Mouse (Mus musculus) midbrain, embryonic 10.5 days (tissue): ENCODE results near the gene Pdlim5. TPM values are rescaled to one million over a fixed set of nuclear protein-coding genes. Genes with fewer than 3 reads are reported as not detected.
A peak's percentile ranks its signal among the peaks of the same experiment; 100 is the strongest.

Source experiments
- DNase-seq: peaks from one replicate; pipeline ENCODE4 v3.0.0-alpha.2; 2017; ENCODE audit warnings: low spot score
- H3K27ac ChIP-seq: fragments of 300-500 bp; sonication (generic); replicated peaks from 2 replicates; pipeline ENCODE4 v1.5.1; 2016; ENCODE audit warnings: mild to moderate bottlenecking
- H3K27me3 ChIP-seq: fragments of 300-500 bp; sonication (generic); 2 replicates; pipeline ENCODE4 v1.6.1; 2016; ENCODE audit warnings: low read depth, mild to moderate bottlenecking; ENCODE audit not compliant: poor library complexity, severe bottlenecking
- H3K36me3 ChIP-seq: fragments of 300-500 bp; sonication (generic); 2 replicates; pipeline ENCODE4 v1.6.1; 2016; ENCODE audit warnings: mild to moderate bottlenecking, moderate library complexity
- H3K4me1 ChIP-seq: fragments of 300-500 bp; sonication (generic); 2 replicates; pipeline ENCODE4 v1.6.1; 2016
- H3K4me3 ChIP-seq: fragments of 300-500 bp; sonication (generic); 2 replicates; pipeline ENCODE4 v1.5.1; 2016; ENCODE audit warnings: mild to moderate bottlenecking, moderate library complexity
- H3K9me3 ChIP-seq: fragments of 300-500 bp; sonication (generic); replicated peaks from 2 replicates; pipeline ENCODE4 v1.6.1; 2016; ENCODE audit warnings: mild to moderate bottlenecking
- WGBS: fragments of 180-500 bp; shearing (Covaris S2); methylation state at CpG from one replicate; pipeline ENCODE4 v1.1.7; 2016; 5-methylcytosine and 5-hydroxymethylcytosine counted together
- polyA plus RNA-seq: library from polyadenylated mRNA; unstranded; fragments of >200 nt; fragmentation: Nextera tagmentation; extraction: Ambion mirVana; gene quantifications from 2 replicates; pipeline ENCODE4 v1.2.1, GENCODE M21; 2016

The Pdlim5 gene
- polyA plus RNA-seq, 1 experiment from 2014 or later: 20.2 TPM

DNA sequence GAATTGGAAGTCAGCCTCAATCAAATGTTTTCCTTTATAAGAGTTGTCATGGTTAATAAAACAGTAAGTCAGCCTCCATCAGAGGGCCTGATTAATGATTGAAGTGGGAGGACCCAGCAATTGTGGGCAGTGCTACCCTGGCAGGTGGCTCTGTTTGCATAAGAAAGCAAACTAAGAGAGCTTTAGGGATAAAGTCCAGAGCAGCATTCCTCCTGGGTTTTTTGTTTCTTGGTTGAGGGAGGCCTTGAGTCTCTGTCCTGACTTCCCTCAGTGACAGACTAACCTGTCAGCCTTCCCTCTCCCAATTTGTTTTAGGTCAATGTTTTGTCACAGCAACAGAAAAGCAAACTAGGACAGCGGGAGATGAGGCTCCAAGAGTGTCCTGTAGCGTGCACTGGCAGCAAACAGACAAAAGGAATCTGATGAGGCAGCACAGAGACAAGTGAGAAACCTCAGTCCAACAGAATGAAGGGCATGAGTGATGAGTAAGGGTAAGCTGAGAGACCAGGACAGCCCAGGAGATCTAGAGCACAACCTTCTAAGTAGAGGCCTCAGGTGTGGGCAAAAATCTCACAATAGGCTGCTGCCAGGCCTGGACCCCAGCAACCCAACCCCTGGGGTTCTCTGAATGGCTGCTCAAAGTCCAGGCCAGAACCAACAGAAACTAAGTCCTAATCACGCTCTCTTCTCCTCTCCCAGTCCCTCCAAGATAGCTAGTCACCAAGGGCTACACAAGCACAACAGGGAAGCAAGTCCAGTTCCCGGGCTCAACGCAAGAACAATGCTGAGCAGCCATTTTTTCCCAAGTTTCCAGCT is 46.5 kb downstream of the Pdlim5 start:
- H3K9me3 ChIP-seq: no peaks in the 10 kb centered on the region
- H3K36me3 ChIP-seq: 0 out of 2 replicates have a peak, but pooled peaks cover 6% of the 10 kb centered on the region
- no peak overlapping the region for H3K4me3 ChIP-seq
- H3K27ac ChIP-seq: 0 out of 2 replicates have a peak overlapping the region, but pooled peaks have one; percentile 39
- DNase-seq: no peak
- peaks cover 8% of the 10 kb centered on the region; the same call in 1 of the 2 replicates for H3K4me1 ChIP-seq
- H3K27me3 ChIP-seq: no peaks in the 10 kb centered on the region
- 67% methylated on average over 5 of the region's 5 CpGs for WGBS

DNA sequence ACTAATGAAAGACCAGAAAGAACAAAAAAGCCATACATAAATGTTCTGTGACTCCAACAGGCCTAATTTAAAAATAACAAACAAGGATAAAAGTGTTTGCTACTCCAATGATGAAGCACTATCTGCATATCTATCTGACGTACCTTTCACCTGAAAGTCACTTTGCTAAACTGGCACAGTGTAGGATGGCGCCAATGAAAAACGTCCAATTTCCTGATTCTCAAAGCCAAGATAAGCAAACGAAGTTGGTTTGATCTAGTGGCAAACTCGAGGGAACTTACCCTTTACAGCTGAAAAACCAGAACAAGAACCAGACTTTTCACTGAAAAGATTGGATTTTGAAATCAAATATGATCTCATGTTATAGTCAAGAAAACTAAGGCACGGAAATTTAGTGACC is 49.2 kb downstream of the Pdlim5 start:
- no peak for DNase-seq
- Histone ChIP-seq H3K27me3 (no peaks in the 10 kb centered on the region), H3K4me3 (no peak overlapping the region), H3K36me3 (0 out of 2 replicates have a peak, but pooled peaks cover 6% of the 10 kb centered on the region), H3K9me3 (no peaks in the 10 kb centered on the region), H3K27ac (no peak overlapping the region), H3K4me1 (peaks cover 8% of the 10 kb centered on the region; the same call in 1 of the 2 replicates)
- 82% methylated on average over 6 of the region's 6 CpGs for WGBS

DNA sequence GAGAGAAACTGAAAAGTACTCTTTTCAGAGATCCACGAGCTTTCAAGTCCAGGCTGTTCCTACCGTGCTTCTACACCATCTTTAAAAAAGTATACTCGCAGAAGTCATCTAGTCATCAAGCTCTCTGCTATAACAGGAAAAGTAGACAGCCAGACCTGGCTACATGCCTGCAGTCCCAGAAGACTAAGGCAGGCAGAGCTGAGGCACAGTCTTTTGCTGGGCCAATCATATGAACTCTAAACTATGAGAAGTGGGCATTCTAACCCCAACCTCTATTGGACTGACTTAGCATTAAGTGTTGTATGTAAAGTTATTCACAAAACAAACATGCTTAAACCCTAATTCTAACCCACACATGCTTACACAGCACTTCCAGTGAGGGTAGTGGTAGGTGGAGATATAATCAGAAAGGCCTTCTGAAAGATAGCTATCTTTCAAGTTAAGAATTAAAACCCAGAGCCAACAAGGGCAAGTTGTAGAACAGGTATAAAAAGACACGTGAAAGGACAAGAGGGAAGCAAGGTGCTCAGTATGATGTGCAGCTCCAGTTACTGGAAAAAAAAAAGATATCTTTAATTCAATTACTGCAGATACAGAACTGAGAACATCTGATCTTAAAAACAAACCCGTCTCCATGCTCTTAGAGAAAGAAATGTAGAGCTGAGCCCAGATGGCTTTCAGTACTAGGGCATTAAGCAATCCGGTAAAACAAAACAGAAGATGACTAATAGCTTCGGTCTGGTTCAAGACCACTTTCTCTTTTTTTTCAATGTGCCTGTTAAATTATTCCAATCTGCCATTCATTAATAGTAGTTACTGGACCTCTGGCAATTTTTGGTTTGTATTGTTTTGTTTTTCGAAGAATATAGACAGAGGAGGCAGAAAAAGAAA is 50.0 kb downstream of the Pdlim5 start:
- Histone ChIP-seq H3K27me3 (no peaks in the 10 kb centered on the region), H3K9me3 (no peaks in the 10 kb centered on the region), H3K36me3 (0 out of 2 replicates have a peak, but pooled peaks cover 6% of the 10 kb centered on the region), H3K4me3 (no peak overlapping the region), H3K4me1 (peaks cover 8% of the 10 kb centered on the region; the same call in 1 of the 2 replicates), H3K27ac (no peak overlapping the region)
- WGBS: 88% methylated on average over 8 of the region's 8 CpGs
- DNase-seq: no peak

DNA sequence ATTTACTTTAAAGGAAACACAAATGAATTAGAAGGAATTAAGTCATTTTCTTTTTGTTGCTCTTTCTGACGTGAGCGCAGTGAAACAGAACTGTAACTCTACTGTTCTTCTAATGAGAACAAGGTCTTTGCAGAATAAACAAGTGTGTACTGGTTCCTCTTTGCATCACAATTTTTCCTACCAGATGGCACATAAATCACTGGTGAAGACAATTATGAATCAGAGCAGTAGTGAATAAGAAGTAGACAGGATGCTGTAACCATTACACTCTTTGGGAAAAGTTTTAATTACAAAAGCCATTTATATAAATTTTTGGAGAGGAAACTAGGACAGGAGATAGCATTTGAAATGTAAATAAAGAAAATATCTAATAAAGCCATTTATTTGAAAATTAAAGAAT is 51.7 kb downstream of the Pdlim5 start:
- Histone ChIP-seq H3K4me3 (no peak overlapping the region), H3K4me1 (peaks cover 2% of the 10 kb centered on the region; the same call in 1 of the 2 replicates), H3K9me3 (no peaks in the 10 kb centered on the region), H3K36me3 (0 out of 2 replicates have a peak, but pooled peaks cover 4% of the 10 kb centered on the region), H3K27me3 (no peaks in the 10 kb centered on the region), H3K27ac (no peak overlapping the region)
- no peak for DNase-seq
- 96% methylated on average over 2 of the region's 2 CpGs for whole genome bisulfite sequencing

DNA sequence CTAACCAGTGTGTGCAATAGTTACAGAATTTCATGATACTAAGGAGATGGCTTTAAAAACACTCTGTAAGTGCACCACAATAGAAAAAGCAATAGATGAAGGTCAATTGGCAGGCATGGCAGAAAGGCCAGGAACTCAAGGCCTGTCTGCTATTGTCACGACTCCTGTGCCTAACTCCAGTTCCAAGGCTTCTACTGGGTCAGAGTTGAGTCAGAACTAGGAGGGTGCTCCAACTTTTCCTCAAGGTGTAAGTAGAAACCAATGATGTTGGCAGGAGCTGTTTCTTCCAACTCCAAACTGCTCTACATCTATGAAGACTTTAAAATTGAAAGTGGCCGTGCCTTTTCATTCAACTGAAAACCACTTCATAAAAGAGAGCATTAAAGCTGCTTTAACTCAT is 54.8 kb downstream of the Pdlim5 start:
- Histone ChIP-seq H3K4me3 (no peak overlapping the region), H3K27ac (no peak overlapping the region), H3K36me3 (no peaks in the 10 kb centered on the region), H3K4me1 (no peaks in the 10 kb centered on the region), H3K27me3 (no peaks in the 10 kb centered on the region), H3K9me3 (no peaks in the 10 kb centered on the region)
- 76% methylated on average over 2 of the region's 2 CpGs for WGBS
- DNase-seq: no peak

DNA sequence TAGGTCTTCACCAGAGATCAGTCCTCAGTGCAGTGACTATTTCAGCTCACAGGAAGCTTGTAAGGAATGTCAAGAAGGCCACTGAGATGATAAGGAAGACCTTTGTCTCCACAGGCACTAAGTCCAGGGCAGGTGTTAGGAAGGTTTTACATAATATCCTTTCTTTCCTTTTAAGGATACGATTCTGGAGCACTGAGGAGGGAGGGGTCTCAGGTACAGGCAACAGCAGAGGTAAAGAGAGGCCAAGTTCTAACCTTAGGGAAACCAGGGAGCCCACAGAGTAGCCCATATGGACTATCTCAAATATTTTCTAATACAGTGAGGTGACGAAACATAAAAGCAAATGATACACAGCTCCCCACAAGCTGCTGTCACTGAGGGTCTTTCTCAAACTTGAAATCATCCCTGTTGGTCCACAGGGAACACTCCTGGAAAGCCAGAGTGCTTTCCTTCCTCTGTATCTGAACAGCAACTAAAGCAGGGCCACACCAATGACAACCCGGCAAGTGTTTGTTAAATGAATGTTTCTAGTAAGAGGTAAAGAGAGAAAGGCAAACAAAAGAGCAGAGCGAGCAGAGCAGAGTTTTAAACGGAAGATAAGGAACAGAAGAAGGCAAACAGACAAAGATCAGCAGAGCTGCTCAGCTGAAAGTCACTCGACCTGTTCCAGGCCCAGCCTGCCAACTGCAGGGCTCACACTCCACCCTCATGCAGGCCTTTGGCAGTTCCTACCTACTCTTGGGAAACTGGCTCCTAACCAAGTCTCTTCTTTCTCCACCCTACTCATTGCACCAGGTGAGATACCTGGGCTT is 55.9 kb downstream of the Pdlim5 start:
- H3K36me3 ChIP-seq: no peaks in the 10 kb centered on the region
- H3K4me3 ChIP-seq: no peak overlapping the region
- no peak for DNase-seq
- H3K27me3 ChIP-seq: no peaks in the 10 kb centered on the region
- 75% methylated on average over 6 of the region's 6 CpGs for WGBS
- H3K9me3 ChIP-seq: no peaks in the 10 kb centered on the region
- H3K27ac ChIP-seq: no peak overlapping the region
- H3K4me1 ChIP-seq: no peaks in the 10 kb centered on the region

DNA sequence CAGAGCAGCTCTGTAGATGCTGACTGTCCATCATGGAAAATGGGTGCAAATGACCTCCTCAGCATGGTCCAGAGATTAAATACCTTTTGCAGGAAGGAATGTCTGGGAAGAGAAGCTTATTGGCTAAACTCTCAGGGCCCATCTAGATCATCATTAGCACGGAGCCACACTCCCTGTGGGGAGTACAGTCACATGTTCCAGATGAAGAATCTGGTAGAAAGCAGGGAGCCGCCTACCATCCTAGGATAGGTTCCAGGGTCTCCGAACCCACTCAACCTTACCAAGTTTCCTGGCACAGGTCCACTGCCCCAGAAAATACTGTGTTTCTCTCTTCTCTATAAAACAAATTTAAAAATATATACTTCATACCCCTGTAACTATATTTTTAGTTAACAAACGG is 57.4 kb downstream of the Pdlim5 start:
- DNase-seq: no peak
- no peaks in the 10 kb centered on the region for H3K9me3 ChIP-seq
- no peaks in the 10 kb centered on the region for H3K4me1 ChIP-seq
- no peak overlapping the region for H3K4me3 ChIP-seq
- H3K36me3 ChIP-seq: no peaks in the 10 kb centered on the region
- WGBS: 85% methylated on average over 4 of the region's 4 CpGs
- H3K27ac ChIP-seq: no peak overlapping the region
- no peaks in the 10 kb centered on the region for H3K27me3 ChIP-seq

DNA sequence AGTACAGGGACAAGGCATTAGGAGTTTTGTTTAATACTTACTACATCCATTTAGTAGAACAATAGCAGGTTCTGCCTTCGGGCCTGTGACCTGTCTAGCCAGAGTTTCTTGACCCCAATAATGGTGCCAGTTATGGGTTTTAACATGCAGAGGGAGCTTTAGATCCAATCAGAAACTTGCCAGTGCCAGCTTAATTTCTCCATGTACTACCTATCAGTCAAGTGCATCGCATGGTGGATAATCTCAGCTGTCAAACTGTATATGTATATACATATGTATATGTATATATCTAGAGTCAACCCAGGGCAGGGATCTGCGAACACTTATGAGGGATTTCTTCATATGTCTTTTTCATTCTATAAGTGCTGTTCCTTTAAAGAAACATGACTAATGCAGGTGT is 61.0 kb downstream of the Pdlim5 start:
- 92% methylated on average over 3 of the region's 3 CpGs for WGBS
- Histone ChIP-seq H3K4me1 (no peaks in the 10 kb centered on the region), H3K27me3 (no peaks in the 10 kb centered on the region), H3K36me3 (no peaks in the 10 kb centered on the region), H3K9me3 (no peaks in the 10 kb centered on the region), H3K4me3 (no peak overlapping the region), H3K27ac (no peak overlapping the region)
- DNase-seq: no peak

DNA sequence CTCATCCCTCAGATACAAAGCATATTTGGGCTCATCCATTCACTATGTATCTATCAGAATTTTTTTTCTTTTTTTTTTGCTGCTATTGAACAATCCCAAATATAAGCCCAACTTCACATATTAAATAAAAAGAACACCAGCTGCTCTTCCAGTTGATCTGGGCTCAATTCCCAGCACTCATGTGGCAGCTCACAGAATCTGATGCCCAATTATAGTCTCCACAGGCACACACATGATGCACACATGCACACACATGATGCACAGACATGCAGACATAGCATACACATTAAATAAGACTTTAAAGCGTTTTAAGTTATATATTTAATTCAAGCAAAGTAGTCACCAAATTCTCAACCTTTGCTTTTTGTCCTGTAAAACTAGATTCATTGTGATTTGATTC is 62.0 kb downstream of the Pdlim5 start:
- H3K27ac ChIP-seq: no peak overlapping the region
- no peaks in the 10 kb centered on the region for H3K27me3 ChIP-seq
- no peaks in the 10 kb centered on the region for H3K9me3 ChIP-seq
- H3K4me3 ChIP-seq: no peak overlapping the region
- no peak for DNase-seq
- no peaks in the 10 kb centered on the region for H3K36me3 ChIP-seq
- H3K4me1 ChIP-seq: no peaks in the 10 kb centered on the region
- WGBS: 85% methylated on average over 1 of the region's 1 CpGs

DNA sequence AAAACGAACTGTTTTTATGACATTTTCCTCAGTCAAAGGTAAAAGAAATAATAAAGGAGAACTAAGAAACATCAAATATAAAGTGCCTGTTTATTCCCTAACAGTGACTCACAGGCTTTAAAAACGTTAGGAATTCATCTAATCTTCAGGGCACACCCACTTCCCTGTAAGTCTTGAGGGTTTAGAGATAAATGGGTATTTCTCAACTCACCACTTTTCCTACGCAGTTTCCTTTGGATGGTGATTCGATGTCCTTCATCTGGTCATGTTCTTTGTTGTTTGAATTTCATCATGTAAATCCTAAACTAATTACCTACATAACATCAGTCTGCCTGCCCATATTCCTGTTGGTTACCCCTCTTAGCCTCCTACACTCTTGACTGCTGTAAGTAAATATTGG is 62.8 kb downstream of the Pdlim5 start:
- H3K4me1 ChIP-seq: no peaks in the 10 kb centered on the region
- DNase-seq: no peak
- no peaks in the 10 kb centered on the region for H3K9me3 ChIP-seq
- H3K4me3 ChIP-seq: no peak overlapping the region
- WGBS: 71% methylated on average over 4 of the region's 4 CpGs
- H3K27ac ChIP-seq: no peak overlapping the region
- H3K36me3 ChIP-seq: no peaks in the 10 kb centered on the region
- H3K27me3 ChIP-seq: no peaks in the 10 kb centered on the region

DNA sequence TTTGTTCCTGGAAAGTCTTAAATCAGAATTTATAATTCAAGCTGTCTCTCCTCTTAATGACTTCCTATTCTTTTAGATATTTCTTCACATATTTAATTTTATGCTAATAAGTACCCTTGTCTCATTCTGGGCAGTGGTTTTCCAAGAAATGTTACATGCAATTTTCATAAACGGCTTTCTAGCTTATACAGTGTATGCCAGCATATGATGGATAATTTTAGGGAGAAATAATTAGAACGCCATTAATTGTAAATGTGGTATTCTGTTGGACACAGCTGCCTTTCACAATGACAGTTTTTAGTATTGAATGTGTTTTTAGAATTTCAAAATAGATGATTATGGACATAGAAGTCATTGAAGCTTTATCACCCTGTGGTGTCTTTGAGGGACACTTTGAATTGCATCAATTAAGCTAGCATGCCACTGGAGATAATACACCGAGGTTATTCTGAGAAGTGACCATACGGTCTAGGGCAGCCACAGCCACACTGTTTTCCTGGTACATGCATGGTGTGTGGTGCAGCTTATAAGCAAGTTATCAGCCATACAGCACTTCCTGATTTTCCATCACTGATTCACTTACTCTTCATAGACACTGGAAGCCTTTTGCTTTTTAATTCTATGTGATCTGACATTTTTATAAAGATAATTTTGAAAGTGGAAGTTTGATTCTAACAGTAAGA is 63.5 kb downstream of the Pdlim5 start:
- no peak for DNase-seq
- H3K27ac ChIP-seq: no peak overlapping the region
- H3K4me3 ChIP-seq: no peak overlapping the region
- no peaks in the 10 kb centered on the region for H3K36me3 ChIP-seq
- no peaks in the 10 kb centered on the region for H3K4me1 ChIP-seq
- no peaks in the 10 kb centered on the region for H3K9me3 ChIP-seq
- 84% methylated on average over 4 of the region's 4 CpGs for WGBS
- H3K27me3 ChIP-seq: no peaks in the 10 kb centered on the region

DNA sequence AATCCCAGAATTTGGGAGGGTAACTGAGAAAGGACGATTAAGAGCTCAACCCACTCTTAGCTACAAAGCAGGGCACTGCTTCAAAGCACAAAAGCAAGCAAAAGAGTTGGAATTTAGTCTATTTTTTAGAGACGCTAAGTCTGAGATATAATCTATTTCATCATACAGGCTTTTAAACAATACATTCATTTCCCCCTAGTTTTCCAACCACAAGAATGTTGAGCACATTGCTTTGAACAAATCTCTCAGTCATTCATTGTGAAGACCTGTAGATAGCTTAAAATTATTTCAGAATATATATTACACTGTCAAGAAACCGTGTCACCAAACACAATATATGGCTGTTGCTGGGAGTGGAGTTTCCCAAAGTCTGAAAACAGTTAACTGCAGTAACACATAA is 65.1 kb downstream of the Pdlim5 start:
- no peak overlapping the region for H3K4me3 ChIP-seq
- 84% methylated on average over 3 of the region's 3 CpGs for WGBS

More for the DNA sequence above, 65.1 kb downstream of the Pdlim5 start:
- Histone ChIP-seq H3K36me3 (no peaks in the 10 kb centered on the region), H3K9me3 (no peaks in the 10 kb centered on the region), H3K27me3 (no peaks in the 10 kb centered on the region), H3K27ac (no peak overlapping the region), H3K4me1 (no peaks in the 10 kb centered on the region)
- no peak for DNase-seq
